9 mouse cellular contexts compared by ENCODE assay signal in genomic region chr1:125759972-125760695, GRCm38 (mm10).
DNase-seq lines count a peak whose midpoint lies in the region; ATAC-seq and TF ChIP-seq lines count a peak whose summit lies in the region.
"Had no signal": no experiment of that assay in that cellular context is flagged by ENCODE, and none has a peak within 500 bp of the region (broad histone marks: within the 10 kb centered on the region; RNA-seq: fewer than 3 reads in every experiment).

No protein-coding gene starts in this region.

- no peak overlapping the region for H3K9ac ChIP-seq in forebrain, embryonic 11.5 days (ENCODE audit: low read length)
- no peak overlapping the region for H3K9ac ChIP-seq in forebrain, embryonic 12.5 days
- H3K9ac ChIP-seq in lung, postnatal 0 days (replicated peaks; ENCODE audit: low read depth): no peak overlapping the region
- H3K9ac ChIP-seq: neural tube, embryonic 12.5 days had no signal

- H3K27me3 ChIP-seq in forebrain, embryonic 11.5 days (ENCODE audit: control insufficient read depth, insufficient read depth, low read length): no peaks in the 10 kb centered on the region
- H3K27me3 ChIP-seq in forebrain, embryonic 10.5 days (ENCODE audit: poor library complexity, severe bottlenecking): no peaks in the 10 kb centered on the region
- H3K27me3 ChIP-seq in forebrain, embryonic 12.5 days: no peaks in the 10 kb centered on the region
- no peaks in the 10 kb centered on the region for H3K27me3 ChIP-seq in lung, postnatal 0 days (replicated peaks; ENCODE audit: insufficient read depth, low read length)
- H3K27me3 ChIP-seq: neural tube, embryonic 12.5 days had no signal

- no peaks in the 10 kb centered on the region for H3K4me1 ChIP-seq in forebrain, embryonic 11.5 days (replicated peaks; ENCODE audit: control insufficient read depth, insufficient read depth, low read length)
- no peaks in the 10 kb centered on the region for H3K4me1 ChIP-seq in forebrain, embryonic 10.5 days
- H3K4me1 ChIP-seq in forebrain, embryonic 12.5 days: no peaks in the 10 kb centered on the region
- no peaks in the 10 kb centered on the region for H3K4me1 ChIP-seq in lung, postnatal 0 days (ENCODE audit: insufficient read depth, low read depth, low read length)
- H3K4me1 ChIP-seq: neural tube, embryonic 12.5 days had no signal

- H3K4me3 ChIP-seq in forebrain, embryonic 11.5 days (ENCODE audit: low read depth, low read length): no peak overlapping the region
- no peak overlapping the region for H3K4me3 ChIP-seq in forebrain, embryonic 10.5 days
- no peak overlapping the region for H3K4me3 ChIP-seq in forebrain, embryonic 12.5 days (replicated peaks)
- H3K4me3 ChIP-seq in lung, postnatal 0 days (ENCODE audit: low read depth, low read length): no peak overlapping the region
- H3K4me3 ChIP-seq: neural tube, embryonic 12.5 days had no signal

- no peak overlapping the region for H3K4me2 ChIP-seq in forebrain, embryonic 11.5 days (ENCODE audit: low read depth, low read length, severe bottlenecking)
- no peak overlapping the region for H3K4me2 ChIP-seq in forebrain, embryonic 12.5 days
- H3K4me2 ChIP-seq in lung, postnatal 0 days (replicated peaks; ENCODE audit: low read depth, low read length): peak overlapping the region; percentile 28; the same call in 1 of the 2 replicates
- H3K4me2 ChIP-seq: neural tube, embryonic 12.5 days had no signal

- intact Hi-C loops in heart, postnatal 10 days (cut with DNase I): no loop called here

- no peak overlapping the region for H3K27ac ChIP-seq in forebrain, embryonic 11.5 days (ENCODE audit: low read depth, low read length)
- H3K27ac ChIP-seq in forebrain, embryonic 10.5 days: no peak overlapping the region
- H3K27ac ChIP-seq in forebrain, embryonic 12.5 days: peak overlapping the region; percentile 50; the same call in 1 of the 2 replicates
- no peak overlapping the region for H3K27ac ChIP-seq in lung, postnatal 0 days (ENCODE audit: low read length)
- H3K27ac ChIP-seq: neural tube, embryonic 12.5 days had no signal

- 83% methylated on average over 15 of the region's 15 CpGs for WGBS in forebrain, embryonic 11.5 days
- WGBS in forebrain, embryonic 10.5 days: 87% methylated on average over 15 of the region's 15 CpGs
- 74% methylated on average over 15 of the region's 15 CpGs for WGBS in forebrain, embryonic 12.5 days
- 32% methylated on average over 15 of the region's 15 CpGs for WGBS in lung, postnatal 0 days

- H3K36me3 ChIP-seq in forebrain, embryonic 11.5 days (ENCODE audit: control insufficient read depth, insufficient read depth, low read length): no peaks in the 10 kb centered on the region
- H3K36me3 ChIP-seq in forebrain, embryonic 10.5 days (replicated peaks): no peaks in the 10 kb centered on the region
- H3K36me3 ChIP-seq in forebrain, embryonic 12.5 days (replicated peaks): no peaks in the 10 kb centered on the region
- H3K36me3 ChIP-seq in lung, postnatal 0 days (ENCODE audit: insufficient read depth, low read length): no peaks in the 10 kb centered on the region
- H3K36me3 ChIP-seq: neural tube, embryonic 12.5 days had no signal

- no peak for TF ChIP-seq EP300 in lung, postnatal 0 days (IDR thresholded peaks at IDR 0.05)

- no peak for DNase-seq in forebrain, embryonic 11.5 days (ENCODE audit: low spot score)
- DNase-seq in forebrain, embryonic 10.5 days (ENCODE audit: extremely low spot score, low spot score): no peak
- peak; percentile 17 for DNase-seq in NIH3T3 (ENCODE audit: low read depth)
- DNase-seq in heart, postnatal 10 days: peak; percentile 71 to 76
- DNase-seq in lung, postnatal 0 days (ENCODE audit: low spot score): peak; percentile 67
- DNase-seq in yolk sac, embryonic 10.5 days (ENCODE audit: low spot score): peak; percentile 12
- no peak for DNase-seq in spleen, postnatal 4 days (ENCODE audit: low spot score in 2 of 2)

- 0 out of 2 replicates have a peak, but pooled peaks have one; percentile 21 for ATAC-seq in forebrain, embryonic 11.5 days (replicated peaks; ENCODE audit: low FRiP score)
- ATAC-seq in forebrain, embryonic 12.5 days (ENCODE audit: low FRiP score): peak; percentile 49; the same call in 1 of the 2 replicates
- ATAC-seq in lung, postnatal 0 days: peak; percentile 48

- no peak for TF ChIP-seq CTCF in lung, postnatal 0 days (IDR thresholded peaks at IDR 0.05)

- no peaks in the 10 kb centered on the region for H3K9me3 ChIP-seq in forebrain, embryonic 11.5 days (ENCODE audit: control insufficient read depth, low read length)
- no peaks in the 10 kb centered on the region for H3K9me3 ChIP-seq in forebrain, embryonic 10.5 days
- H3K9me3 ChIP-seq in forebrain, embryonic 12.5 days: no peaks in the 10 kb centered on the region
- no peaks in the 10 kb centered on the region for H3K9me3 ChIP-seq in lung, postnatal 0 days (ENCODE audit: low read length)
- H3K9me3 ChIP-seq: neural tube, embryonic 12.5 days had no signal

Comparison
In these comparisons a context has a peak if more than half of its experiments do, and no peak if none do; other contexts are left out.
1. DNase-seq: peak in NIH3T3 (single experiment), heart, postnatal 10 days (2 of 2), lung, postnatal 0 days (single experiment) and yolk sac, embryonic 10.5 days (single experiment); none in forebrain, embryonic 11.5 days (single experiment), forebrain, embryonic 10.5 days (single experiment) and spleen, postnatal 4 days (0 of 2).
2. Peak in every context shown above with its lines, with median percentiles within 50 percentile points of each other: ATAC-seq.